Mouse (Mus musculus): ENCODE data around the gene Flnb. TPM values are rescaled to one million over a fixed set of nuclear protein-coding genes. Genes with fewer than 3 reads are reported as not detected.

Gene Flnb
- total RNA-seq (2023; ENCODE audit: inconsistent age): 14.7 to 16.5 TPM (median 15.5 TPM) in 4 replicates

DNA sequence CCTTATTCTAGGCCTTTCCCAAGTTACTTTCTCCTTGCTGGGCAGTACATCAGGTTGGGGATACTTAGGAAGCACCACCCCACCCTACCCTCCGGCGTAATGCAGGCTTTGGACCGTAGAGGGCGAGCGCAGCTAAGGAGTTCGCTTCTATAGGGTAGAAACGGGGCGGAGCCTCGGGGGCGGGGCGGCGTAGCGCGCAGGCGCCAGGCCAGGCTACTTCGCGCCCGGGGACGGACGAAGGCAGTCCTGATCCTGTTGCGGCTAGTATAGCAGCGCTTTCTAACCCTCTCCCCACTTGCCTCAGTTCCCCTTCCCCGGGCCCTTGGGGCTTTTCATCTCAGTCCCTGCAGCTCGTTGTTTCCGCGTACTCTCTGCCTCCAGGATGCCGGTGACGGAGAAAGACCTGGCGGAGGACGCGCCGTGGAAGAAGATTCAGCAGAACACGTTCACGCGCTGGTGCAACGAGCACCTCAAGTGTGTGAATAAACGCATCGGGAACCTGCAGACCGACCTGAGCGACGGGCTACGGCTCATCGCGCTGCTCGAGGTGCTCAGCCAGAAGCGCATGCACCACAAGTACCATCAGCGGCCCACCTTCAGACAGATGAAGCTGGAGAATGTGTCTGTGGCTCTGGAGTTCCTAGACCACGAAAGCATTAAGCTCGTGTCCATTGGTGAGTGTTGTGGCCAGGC lies at the start of gene Flnb:
Gene Flnb (plus strand): TSS at position 188 of the 693 bp plus-strand sequence.

DNA sequence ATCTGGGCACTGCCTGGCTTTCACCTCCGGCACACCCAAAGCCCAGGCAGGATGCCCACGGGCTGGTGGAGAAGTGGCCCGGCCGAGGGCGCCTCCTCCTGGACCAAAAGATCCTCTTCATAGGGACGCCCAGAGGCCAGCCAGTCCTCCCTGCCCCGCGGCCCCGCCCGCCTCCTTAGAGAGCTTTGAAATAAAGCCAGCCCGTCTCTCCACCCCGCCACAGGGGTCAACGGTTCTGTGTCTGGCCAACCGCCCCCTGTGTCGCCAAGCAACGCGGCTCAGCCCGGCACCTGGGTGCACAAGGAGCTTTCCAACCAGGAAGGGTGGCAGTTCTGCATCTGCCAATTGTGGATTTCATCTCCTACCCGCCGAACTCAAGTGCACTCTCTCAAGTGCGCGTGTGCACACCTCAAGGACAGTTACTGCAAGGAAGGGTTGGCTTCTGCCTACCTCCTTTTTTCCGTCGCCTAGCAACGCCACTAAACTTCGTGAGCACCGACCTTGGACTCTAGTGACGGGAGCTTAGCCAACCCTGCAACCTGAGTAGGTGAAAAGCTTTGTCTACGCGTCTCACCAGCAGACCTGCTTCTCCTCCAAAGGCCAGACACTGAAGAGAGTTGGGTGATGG lies 26.1 kb upstream of the Flnb start, which contains the start of gene Gm26661:
Gene Gm26661 (plus strand): TSS at position 56 of the 628 bp plus-strand sequence.

DNA sequence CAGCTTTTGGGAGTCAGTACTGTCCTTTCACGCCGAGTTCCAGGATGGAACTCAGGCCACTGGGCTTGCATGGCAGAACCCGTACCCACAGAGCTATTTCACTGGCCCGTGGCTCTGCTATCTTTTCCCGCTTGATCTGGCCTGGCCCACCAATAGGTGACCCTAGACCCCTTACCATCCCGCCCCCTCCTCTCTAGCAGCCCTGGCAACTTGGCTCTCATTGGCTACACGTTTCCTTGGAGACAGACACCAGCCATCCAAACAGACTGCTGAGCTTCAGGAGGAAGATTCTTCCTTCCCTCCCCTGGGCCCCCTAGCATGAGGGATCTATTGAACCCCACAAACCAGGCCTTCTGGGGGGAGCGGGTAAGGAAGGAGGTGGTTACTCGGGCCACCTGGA lies 139.3 kb downstream of the Flnb start, which contains the start of gene Gm45521:
Gene Gm45521 (plus strand): TSS at position 240 of the 400 bp plus-strand sequence.

DNA sequence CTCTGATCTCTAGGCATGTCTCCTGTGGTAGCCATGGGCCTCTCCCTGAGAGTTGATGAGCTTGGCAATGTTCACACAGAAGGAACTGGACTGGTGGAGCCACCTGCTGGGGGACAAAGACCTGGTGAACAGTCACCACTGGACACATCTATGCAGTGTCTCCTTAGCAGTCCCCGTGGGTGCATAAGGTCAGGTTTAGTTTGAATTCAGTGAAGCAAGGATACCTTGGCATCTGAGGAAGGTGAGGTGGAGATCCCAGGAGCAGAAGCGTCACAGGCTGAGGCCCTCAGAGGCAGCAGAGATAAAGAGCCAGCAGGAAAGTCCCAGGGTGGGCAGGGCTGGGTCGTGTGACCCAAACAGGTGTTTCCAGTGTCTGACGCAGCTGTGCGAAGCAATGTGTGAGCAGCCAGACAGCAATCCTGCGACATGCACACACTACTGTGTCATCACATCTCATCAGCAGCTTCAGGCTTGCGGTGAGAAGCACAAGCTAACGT lies 176.6 kb downstream of the Flnb start, which contains the start of gene Dnase1l3:
Gene Dnase1l3 (minus strand): TSS at position 303 of the 497 bp plus-strand sequence.

Other genes starting within 250 kb of the Flnb start
- gene Gm3558, start 249.4 kb upstream of the Flnb start, total RNA-seq (2023; ENCODE audit: inconsistent age): not detected in 4 replicates
- gene Gm10338, start 222.4 kb upstream of the Flnb start, total RNA-seq (2023; ENCODE audit: inconsistent age): not detected in 4 replicates
- gene Gm10128, start 174.0 kb upstream of the Flnb start, total RNA-seq (2023; ENCODE audit: inconsistent age): not detected in 4 replicates
- gene Gm26661, start 26.4 kb upstream of the Flnb start, total RNA-seq (2023; ENCODE audit: inconsistent age): not detected in 4 replicates
- gene Gm45521, start 139.3 kb downstream of the Flnb start, total RNA-seq (2023; ENCODE audit: inconsistent age): not detected in 4 replicates
- 6.8 to 13.5 TPM (median 9.0 TPM) in 4 replicates for gene Dnase1l3, start 176.6 kb downstream of the Flnb start, total RNA-seq (2023; ENCODE audit: inconsistent age)
- gene Abhd6, start 184.9 kb downstream of the Flnb start, total RNA-seq (2023; ENCODE audit: inconsistent age): 12.1 to 14.2 TPM (median 13.3 TPM) in 4 replicates